Comparison of ENCODE assay signal across 28 mouse cellular contexts in genomic region chr5:75817396-75817795, GRCm38 (mm10).
"Had no signal": no experiment of that assay in that cellular context is flagged by ENCODE, and none has a peak within 500 bp of the region (broad histone marks: within the 10 kb centered on the region; RNA-seq: fewer than 3 reads in every experiment).

No protein-coding gene starts in this region.

- H3K36me3 ChIP-seq: embryonic facial prominence, embryonic 10.5 days; embryonic facial prominence, embryonic 12.5 days; embryonic facial prominence, embryonic 13.5 days; embryonic facial prominence, embryonic 15.5 days; forebrain, embryonic 10.5 days; forebrain, embryonic 12.5 days; forebrain, embryonic 15.5 days had no signal

- ATAC-seq: forebrain, embryonic 13.5 days; forebrain, embryonic 14.5 days; forebrain, embryonic 15.5 days; forebrain, embryonic 16.5 days; forebrain, postnatal 0 days had no signal

- H3K27me3 ChIP-seq: embryonic facial prominence, embryonic 12.5 days; embryonic facial prominence, embryonic 13.5 days; embryonic facial prominence, embryonic 15.5 days; forebrain, embryonic 13.5 days; forebrain, embryonic 15.5 days had no signal

- H3K4me3 ChIP-seq: embryonic facial prominence, embryonic 10.5 days; embryonic facial prominence, embryonic 12.5 days; embryonic facial prominence, embryonic 13.5 days; embryonic facial prominence, embryonic 15.5 days; erythroblast, embryonic 14.5 days; forebrain, embryonic 10.5 days; forebrain, embryonic 12.5 days; forebrain, embryonic 13.5 days; forebrain, embryonic 15.5 days; gastrocnemius, adult 2 months; heart, adult 2 months had no signal

- H3K4me2 ChIP-seq: embryonic facial prominence, embryonic 12.5 days; embryonic facial prominence, embryonic 13.5 days; embryonic facial prominence, embryonic 15.5 days; forebrain, embryonic 12.5 days; forebrain, embryonic 13.5 days; forebrain, embryonic 15.5 days had no signal

- DNase-seq: cerebellum, adult 2 months; cerebellum, adult 8-10 months; cerebellum, adult 9-10 months; cerebellum, adult 9-11 months; cerebellum, postnatal 10 days; cerebellum, postnatal 14 days; cerebellum, postnatal 25 days; cerebellum, postnatal 36 days; embryo, embryonic 11 days; forebrain, postnatal 0 days; gastrocnemius, adult 2 months; gastrocnemius, postnatal 10 days; gastrocnemius, postnatal 14 days; gastrocnemius, postnatal 25 days; gastrocnemius, postnatal 36 days; heart, adult 18-20 months; heart, adult 2 months had no signal

- H3K9ac ChIP-seq: embryonic facial prominence, embryonic 12.5 days; embryonic facial prominence, embryonic 13.5 days; embryonic facial prominence, embryonic 15.5 days; forebrain, embryonic 12.5 days; forebrain, embryonic 13.5 days; forebrain, embryonic 15.5 days; forebrain, postnatal 0 days had no signal

- H3K27ac ChIP-seq: embryonic facial prominence, embryonic 10.5 days; embryonic facial prominence, embryonic 12.5 days; embryonic facial prominence, embryonic 13.5 days; embryonic facial prominence, embryonic 15.5 days; forebrain, embryonic 10.5 days; forebrain, embryonic 12.5 days; forebrain, embryonic 13.5 days; forebrain, embryonic 15.5 days; gastrocnemius, adult 2 months; heart, adult 2 months had no signal

- H3K9me3 ChIP-seq: embryonic facial prominence, embryonic 10.5 days; embryonic facial prominence, embryonic 12.5 days; embryonic facial prominence, embryonic 13.5 days; embryonic facial prominence, embryonic 15.5 days; forebrain, embryonic 10.5 days; forebrain, embryonic 12.5 days; forebrain, embryonic 13.5 days; forebrain, embryonic 15.5 days had no signal

- H3K4me1 ChIP-seq: embryonic facial prominence, embryonic 15.5 days; forebrain, embryonic 12.5 days; forebrain, embryonic 13.5 days had no signal
